Mouse (Mus musculus): ENCODE results near the gene Cd4. TPM values are rescaled to one million over a fixed set of nuclear protein-coding genes. Genes with fewer than 3 reads are reported as not detected.

Cd4 gene
- polyA plus RNA-seq, 1 experiment from 2014 or later: not detected

DNA sequence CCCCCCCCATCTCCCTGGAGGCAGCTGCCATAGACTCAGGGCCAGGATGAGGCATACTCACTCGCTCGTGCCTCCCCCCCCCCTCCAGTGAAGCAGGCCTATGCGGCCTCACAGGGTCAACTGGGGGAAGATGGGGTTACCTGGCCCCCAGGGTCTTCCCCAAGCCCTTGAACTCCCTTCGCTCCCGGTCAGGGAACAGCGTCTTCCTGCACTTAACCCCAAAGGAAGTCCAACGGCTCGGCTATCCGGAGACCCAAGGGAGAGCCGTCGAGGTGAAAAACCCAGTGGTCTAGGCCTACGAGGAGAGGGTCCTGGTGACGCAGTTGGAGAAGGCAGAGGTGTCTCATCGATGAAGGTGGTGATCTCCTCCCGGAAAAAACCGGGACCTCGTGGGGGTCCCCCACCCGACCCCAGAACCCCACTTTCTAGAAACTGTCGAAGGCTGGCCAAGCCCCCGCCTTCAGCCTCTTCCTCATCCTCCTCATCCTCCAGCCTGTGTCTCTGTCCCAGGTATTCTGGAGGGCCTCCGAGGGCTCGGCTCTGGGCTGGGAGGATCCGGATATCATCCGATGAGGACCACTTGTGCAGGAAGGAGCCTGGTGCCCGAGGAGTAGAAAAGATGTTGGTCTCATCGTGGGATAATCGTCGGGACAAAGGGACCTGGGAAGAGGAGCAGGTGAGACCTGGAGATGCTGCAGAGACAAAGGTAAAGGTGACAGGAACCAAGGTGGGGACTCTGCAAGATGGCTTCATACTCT, 29.3 kb downstream of the Cd4 start:
- H3K9ac ChIP-seq: no peak overlapping the region

DNA sequence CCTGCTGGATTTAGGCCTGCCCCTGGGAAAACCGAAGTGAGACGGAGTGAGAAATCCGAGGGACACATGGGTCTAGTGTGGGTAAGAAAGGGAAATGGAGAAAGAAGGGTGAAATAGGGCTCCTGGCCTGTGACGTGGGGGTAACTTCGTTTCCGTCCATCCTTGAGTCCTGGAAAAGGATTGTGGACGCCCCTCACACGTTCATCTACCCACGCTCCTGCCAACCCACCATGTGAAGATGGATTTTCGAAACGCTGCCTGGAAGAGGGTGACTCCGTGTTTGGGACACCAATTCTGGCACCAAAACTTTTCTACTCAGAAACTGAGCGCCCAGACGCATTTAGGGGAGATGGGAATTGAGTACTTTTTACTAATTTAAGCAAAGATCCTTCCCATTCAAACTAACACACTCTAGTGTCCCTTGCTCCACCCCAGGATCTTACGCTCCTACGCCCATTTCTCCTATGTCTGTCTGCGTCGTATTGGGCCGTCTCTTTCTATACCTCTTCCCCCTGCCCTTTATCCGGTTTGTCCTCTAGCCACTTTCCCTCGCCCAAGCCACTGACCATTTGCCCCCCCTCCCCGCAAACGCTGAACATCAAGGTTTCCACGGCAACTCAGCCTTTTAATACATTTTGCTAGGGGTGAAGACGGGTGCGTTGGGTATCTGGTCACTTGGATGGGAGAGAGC, 30.0 kb downstream of the Cd4 start:
- 0 out of 2 replicates have a peak, but pooled peaks cover 9% of the 10 kb centered on the region for H3K4me1 ChIP-seq (ENCODE audit: insufficient read depth)

More for the DNA sequence above, 29.3 kb downstream of the Cd4 start:
- TF ChIP-seq CTCF (IDR thresholded peaks at IDR 0.05; ENCODE audit: low read depth): no peak
- Histone ChIP-seq H3K4me1 (ENCODE audit: insufficient read depth) (0 out of 2 replicates have a peak, but pooled peaks cover 12% of the 10 kb centered on the region), H3K27ac (ENCODE audit: low read depth) (no peak overlapping the region), H3K9me3 (ENCODE audit: low read depth, low read length) (no peaks in the 10 kb centered on the region), H3K4me2 (peak overlapping the region; percentile 87), H3K36me3 (ENCODE audit: insufficient read depth) (peaks cover 4% of the 10 kb centered on the region), H3K27me3 (ENCODE audit: insufficient read depth, low read length) (peaks cover 24% of the 10 kb centered on the region; the same call in 1 of the 2 replicates), H3K4me3 (ENCODE audit: low read depth, low read length) (peak overlapping the region; percentile 77; the same call in 1 of the 2 replicates)
- DNase-seq (no peak), ATAC-seq (ENCODE audit: insufficient read depth) (no peak)
- 65% methylated on average over 28 of the region's 28 CpGs for WGBS

DNA sequence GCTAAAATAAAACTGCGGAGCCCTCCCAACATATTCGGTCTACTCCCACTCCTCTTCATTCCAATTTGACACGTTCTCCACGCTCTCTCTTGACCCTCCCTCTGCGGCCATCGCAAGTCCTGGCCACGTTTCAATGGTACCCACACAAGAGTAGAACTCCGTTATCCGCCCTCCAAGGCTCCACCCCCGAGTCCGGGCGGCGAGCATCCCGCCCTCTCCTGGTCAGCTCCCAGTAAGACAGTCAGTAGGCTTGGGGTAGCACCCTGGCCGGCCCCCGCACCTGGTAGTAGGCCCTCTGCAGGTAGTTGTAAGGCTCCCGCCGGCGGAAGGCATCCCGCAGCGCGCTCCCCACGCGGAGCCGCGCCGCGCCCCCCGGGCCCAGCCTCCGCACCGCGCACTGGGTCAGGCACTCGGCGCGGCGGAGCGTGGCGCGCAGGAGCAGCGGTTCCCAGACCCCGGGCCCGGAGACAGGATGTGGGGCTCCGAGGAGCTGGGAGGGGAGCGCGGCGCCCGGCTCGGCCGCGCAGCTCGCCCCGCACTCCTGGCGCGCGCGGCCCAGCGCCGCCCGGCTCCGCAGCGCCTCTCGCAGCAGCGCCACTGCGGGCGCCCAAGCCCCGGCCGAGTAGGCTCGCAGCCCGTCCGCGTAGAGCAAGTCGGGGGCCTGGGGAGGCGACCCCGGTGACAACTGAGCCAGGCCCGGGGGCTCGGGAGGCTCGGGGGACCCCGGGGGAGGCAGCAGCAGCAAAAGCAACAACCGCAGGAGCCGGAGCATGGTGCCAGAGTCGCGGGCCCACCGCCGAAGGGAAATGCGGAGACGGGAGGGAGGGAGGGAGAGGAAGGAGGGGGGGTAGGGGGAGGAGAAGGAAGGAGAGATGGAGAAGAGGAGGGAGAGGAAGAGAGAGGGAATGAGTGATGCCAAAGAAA, 30.8 kb downstream of the Cd4 start, which contains the start of gene P3h3:
P3h3 (minus strand) TSS at position 837 of the 924 bp plus-strand sequence.
- Histone ChIP-seq H3K9ac (peak within 1 kb of the TSS; percentile 92), H3K27ac (ENCODE audit: low read depth) (peak within 1 kb of the TSS; percentile 97), H3K36me3 (ENCODE audit: insufficient read depth) (peaks cover 16% of the 10 kb centered on the region), H3K4me2 (peak within 1 kb of the TSS; percentile 87), H3K27me3 (ENCODE audit: insufficient read depth, low read length) (peaks cover 13% of the 10 kb centered on the region; the same call in 1 of the 2 replicates), H3K9me3 (ENCODE audit: low read depth, low read length) (no peaks in the 10 kb centered on the region), H3K4me1 (ENCODE audit: insufficient read depth) (0 out of 2 replicates have a peak, but pooled peaks cover 9% of the 10 kb centered on the region), H3K4me3 (ENCODE audit: low read depth, low read length) (peak within 1 kb of the TSS; percentile 77)
- WGBS: under 1% methylated on average over 82 of the region's 86 CpGs
- DNase-seq: peak; percentile 93
- peak; percentile 86 for ATAC-seq (ENCODE audit: insufficient read depth)
- peak; percentile 78 for TF ChIP-seq CTCF (IDR thresholded peaks at IDR 0.05; ENCODE audit: low read depth)

More for the DNA sequence above, 30.0 kb downstream of the Cd4 start:
- Histone ChIP-seq H3K27ac (ENCODE audit: low read depth) (peak overlapping the region; percentile 97), H3K4me3 (ENCODE audit: low read depth, low read length) (peak overlapping the region; percentile 77), H3K27me3 (ENCODE audit: insufficient read depth, low read length) (peaks cover 19% of the 10 kb centered on the region; the same call in 1 of the 2 replicates), H3K9me3 (ENCODE audit: low read depth, low read length) (no peaks in the 10 kb centered on the region), H3K9ac (peak overlapping the region; percentile 92), H3K36me3 (ENCODE audit: insufficient read depth) (peaks cover 12% of the 10 kb centered on the region), H3K4me2 (peak overlapping the region; percentile 87)
- TF ChIP-seq CTCF (IDR thresholded peaks at IDR 0.05; ENCODE audit: low read depth): no peak
- DNase-seq (peak; percentile 19), ATAC-seq (ENCODE audit: insufficient read depth) (0 out of 2 replicates have a peak, but pooled peaks have one; percentile 1)
- WGBS: 19% methylated on average over 26 of the region's 26 CpGs

DNA sequence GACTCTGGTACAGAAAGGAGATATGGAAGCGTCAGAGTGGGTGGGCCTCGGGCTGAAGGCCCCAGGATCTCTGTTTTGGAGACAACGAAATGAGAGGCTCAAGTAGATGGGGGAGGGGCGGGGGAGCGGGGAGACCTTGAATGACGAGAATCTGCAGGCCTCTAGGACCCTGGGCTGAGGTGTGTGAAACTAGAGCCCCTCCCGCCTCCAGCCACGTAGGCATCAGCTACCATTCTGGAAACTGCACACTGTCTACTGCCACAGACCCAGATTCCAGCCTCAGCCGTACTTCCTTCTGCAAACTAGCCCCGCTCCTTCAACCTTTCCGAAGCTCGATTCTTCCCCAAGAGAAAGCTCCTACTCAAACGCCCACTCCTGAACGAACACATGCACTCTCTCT, 31.7 kb downstream of the Cd4 start:
- ATAC-seq (ENCODE audit: insufficient read depth) (peak; percentile 57), DNase-seq (peak; percentile 56)
- Histone ChIP-seq H3K36me3 (ENCODE audit: insufficient read depth) (peaks cover 19% of the 10 kb centered on the region), H3K27me3 (ENCODE audit: insufficient read depth, low read length) (peaks cover 13% of the 10 kb centered on the region; the same call in 1 of the 2 replicates), H3K9me3 (ENCODE audit: low read depth, low read length) (no peaks in the 10 kb centered on the region), H3K9ac (peak overlapping the region; percentile 92), H3K4me3 (ENCODE audit: low read depth, low read length) (peak overlapping the region; percentile 77), H3K27ac (ENCODE audit: low read depth) (peak overlapping the region; percentile 67; the same call in 1 of the 2 replicates), H3K4me1 (ENCODE audit: insufficient read depth) (0 out of 2 replicates have a peak, but pooled peaks cover 9% of the 10 kb centered on the region), H3K4me2 (peak overlapping the region; percentile 87)
- TF ChIP-seq CTCF (IDR thresholded peaks at IDR 0.05; ENCODE audit: low read depth): no peak
- 9% methylated on average over 14 of the region's 14 CpGs for WGBS

DNA sequence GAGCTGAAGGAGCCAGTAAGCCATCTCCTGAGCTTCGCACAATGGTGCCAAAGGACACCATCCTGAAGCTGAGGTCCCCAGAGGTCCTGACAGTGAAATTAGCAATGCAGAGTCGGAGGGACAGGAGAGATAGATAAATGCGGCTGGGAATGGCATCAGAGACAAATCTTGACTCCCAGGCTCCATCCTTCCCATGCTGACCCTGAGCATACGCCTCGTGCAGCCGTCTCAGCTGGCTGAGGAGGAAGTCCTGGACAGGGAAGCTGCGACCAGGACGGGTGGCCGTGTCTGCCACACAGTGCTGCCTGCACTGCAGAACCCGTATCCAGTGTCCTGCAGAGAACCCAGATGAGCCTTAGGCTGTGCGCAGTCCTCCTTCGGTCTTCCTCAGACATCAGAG, 33.4 kb downstream of the Cd4 start:
- H3K27me3 ChIP-seq (ENCODE audit: insufficient read depth, low read length): peaks cover 13% of the 10 kb centered on the region; the same call in 1 of the 2 replicates
- DNase-seq: no peak
- no peaks in the 10 kb centered on the region for H3K9me3 ChIP-seq (ENCODE audit: low read depth, low read length)
- no peak overlapping the region for H3K4me2 ChIP-seq
- no peak for TF ChIP-seq CTCF (IDR thresholded peaks at IDR 0.05; ENCODE audit: low read depth)
- H3K36me3 ChIP-seq (ENCODE audit: insufficient read depth): peaks cover 26% of the 10 kb centered on the region
- H3K4me1 ChIP-seq (ENCODE audit: insufficient read depth): 0 out of 2 replicates have a peak, but pooled peaks cover 6% of the 10 kb centered on the region
- no peak overlapping the region for H3K4me3 ChIP-seq (ENCODE audit: low read depth, low read length)
- no peak overlapping the region for H3K27ac ChIP-seq (ENCODE audit: low read depth)
- 61% methylated on average over 12 of the region's 12 CpGs for WGBS
- H3K9ac ChIP-seq: no peak overlapping the region
- ATAC-seq (ENCODE audit: insufficient read depth): no peak

DNA sequence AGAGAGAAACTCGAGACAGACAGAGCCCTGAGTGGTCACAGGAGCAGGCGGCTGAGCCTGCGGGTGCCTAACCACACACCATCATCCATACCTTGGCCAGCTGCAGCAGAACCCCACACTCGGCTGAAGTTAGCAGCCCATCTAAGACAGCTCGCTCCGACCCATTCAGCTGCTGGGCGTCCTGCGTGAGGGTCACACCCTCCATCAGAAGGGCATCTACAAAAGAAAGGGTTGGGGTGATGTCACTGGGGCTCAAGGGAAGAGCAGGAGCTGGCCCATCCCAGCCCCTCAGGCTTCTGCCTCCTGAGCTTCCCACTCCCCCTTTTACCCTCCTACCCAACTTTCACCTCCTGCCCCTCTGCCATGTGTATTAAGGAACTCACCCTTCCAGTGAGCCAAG, 37.5 kb downstream of the Cd4 start:
- H3K27me3 ChIP-seq (ENCODE audit: insufficient read depth, low read length): no peaks in the 10 kb centered on the region
- DNase-seq (no peak), ATAC-seq (ENCODE audit: insufficient read depth) (no peak)
- H3K36me3 ChIP-seq (ENCODE audit: insufficient read depth): peaks cover 35% of the 10 kb centered on the region
- no peak overlapping the region for H3K9ac ChIP-seq
- H3K4me3 ChIP-seq (ENCODE audit: low read depth, low read length): no peak overlapping the region
- WGBS: 44% methylated on average over 8 of the region's 8 CpGs
- no peak overlapping the region for H3K4me2 ChIP-seq
- no peaks in the 10 kb centered on the region for H3K9me3 ChIP-seq (ENCODE audit: low read depth, low read length)
- H3K27ac ChIP-seq (ENCODE audit: low read depth): no peak overlapping the region
- no peaks in the 10 kb centered on the region for H3K4me1 ChIP-seq (ENCODE audit: insufficient read depth)
- no peak for TF ChIP-seq CTCF (IDR thresholded peaks at IDR 0.05; ENCODE audit: low read depth)

All from lung, embryonic 14.5 days (tissue).